Mouse (Mus musculus) lung, postnatal 25 days (tissue): ENCODE data around the gene Trabd.

ENCODE experiments used
- DNase-seq: peaks from one replicate; pipeline ENCODE4 v3.0.0; 2022; ENCODE audit warnings: low spot score

Trabd gene

DNA sequence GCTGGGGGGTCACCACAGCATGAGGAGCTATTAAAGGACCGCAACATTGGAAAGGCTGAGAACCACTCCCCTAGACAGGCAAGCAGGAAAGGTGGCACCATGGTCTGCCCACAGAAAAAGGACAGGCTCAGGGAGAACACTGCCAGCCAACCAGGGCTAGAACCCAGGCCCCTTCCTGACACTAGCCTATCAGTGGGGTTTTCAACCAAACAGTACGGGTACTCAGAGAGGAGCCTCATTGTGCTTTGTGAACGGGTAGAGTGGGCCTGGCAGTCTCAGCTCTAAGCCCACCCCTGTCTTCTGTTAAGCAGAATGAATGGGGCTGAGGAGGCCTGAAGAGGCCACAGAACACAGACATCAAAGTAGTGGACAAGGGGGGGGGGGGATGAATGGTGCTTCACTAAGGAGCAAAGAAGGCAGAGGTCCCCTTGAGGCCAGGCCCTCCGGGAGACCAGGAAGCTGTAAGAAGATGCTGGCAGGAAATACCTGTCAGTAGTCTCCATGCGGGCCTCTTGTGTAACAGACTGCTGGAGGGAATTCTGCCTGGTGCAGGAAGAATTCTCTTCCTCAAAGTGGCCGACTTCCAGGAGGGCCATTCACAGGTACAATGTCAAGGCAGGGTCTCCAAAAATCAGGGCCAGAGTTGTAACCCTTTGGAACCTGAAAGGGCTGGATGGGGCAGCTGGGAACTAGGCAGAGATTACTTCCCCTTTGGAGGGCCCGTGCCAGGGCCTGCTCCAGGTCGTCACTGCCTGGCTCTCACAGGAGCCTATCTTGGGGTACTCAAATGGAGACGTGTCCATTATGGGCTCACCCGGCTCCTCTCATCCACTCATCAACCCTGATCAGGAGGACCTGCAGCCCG, at the start of gene Trabd:
Gene Trabd (plus strand): TSS at position 512 of the 865 bp plus-strand sequence.
- no peak for DNase-seq

GRCm38 (mm10) chr15:89044381-89044780, 30.5 kb upstream of the Trabd start:
- DNase-seq: no peak

DNA sequence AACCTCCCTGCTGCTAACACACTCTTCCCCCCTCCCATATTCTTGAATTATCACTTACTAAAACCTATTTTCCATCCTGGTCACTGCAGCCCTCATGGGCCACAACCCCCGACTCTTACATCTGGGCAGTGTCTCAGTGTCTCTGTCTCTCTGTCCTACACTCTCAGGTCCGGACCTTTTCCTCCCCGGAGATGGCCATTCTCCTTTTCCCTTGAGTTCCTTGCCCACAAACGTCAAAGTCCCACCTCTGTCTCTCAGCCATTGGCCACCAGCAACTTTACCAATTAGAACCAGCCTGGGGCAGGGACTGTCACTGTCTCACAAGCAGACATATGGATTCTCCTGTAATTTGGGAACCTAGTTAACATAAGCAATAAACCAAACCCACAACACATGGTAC, 28.6 kb upstream of the Trabd start:
- DNase-seq: no peak

DNA sequence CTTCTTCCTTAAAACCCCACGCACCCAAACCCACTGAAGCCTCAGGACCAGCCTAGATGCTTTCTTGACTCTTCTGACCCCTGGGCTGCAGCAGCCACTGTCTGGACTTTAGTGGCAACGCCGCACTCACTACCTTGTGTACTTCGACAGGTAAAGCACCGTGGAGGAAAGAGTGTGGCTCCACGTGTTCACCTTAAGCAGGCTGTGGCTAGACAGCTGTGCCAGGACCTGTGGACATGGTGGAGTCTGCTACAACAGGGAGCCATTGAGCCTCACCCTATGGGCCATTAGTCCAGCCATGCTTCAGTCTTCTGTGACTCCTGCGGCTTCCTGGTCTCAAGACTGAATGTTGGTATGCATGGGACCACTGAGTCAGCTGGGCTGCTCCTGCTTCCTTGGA, 20.3 kb upstream of the Trabd start:
- no peak for DNase-seq

DNA sequence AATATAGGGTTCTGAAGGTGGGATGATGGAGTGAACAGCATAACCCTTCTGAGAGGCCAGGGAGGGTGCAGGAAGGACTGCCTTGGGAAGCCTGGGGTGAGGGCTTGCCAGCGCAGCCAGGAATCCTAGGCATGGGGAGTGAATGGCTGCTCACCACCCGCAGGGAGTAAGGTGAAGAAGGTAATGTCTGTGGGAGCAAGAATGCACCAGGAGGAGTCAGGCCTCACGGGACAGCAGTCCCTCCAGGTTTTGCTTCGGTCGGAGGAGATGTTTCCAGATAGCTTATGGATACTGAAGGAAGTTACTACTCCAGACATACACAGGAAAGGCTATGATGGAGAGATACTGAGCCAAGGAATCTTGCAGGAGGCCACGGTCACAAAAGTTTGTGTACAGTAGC, 16.2 kb upstream of the Trabd start:
- DNase-seq: no peak

- no peak for DNase-seq
Observed at GRCm38 (mm10) chr15:89059161-89059931, 15.6 kb upstream of the Trabd start, which contains the start of gene Panx2. Gene Panx2 (plus strand): TSS chr15:89059734.

GRCm38 (mm10) chr15:89060032-89060681, 14.8 kb upstream of the Trabd start:
- no peak for DNase-seq

- no peak for DNase-seq
Observed at GRCm38 (mm10) chr15:89060811-89061460, 14.0 kb upstream of the Trabd start.

- no peak for DNase-seq
Observed at GRCm38 (mm10) chr15:89061761-89062517, 13.0 kb upstream of the Trabd start.

DNA sequence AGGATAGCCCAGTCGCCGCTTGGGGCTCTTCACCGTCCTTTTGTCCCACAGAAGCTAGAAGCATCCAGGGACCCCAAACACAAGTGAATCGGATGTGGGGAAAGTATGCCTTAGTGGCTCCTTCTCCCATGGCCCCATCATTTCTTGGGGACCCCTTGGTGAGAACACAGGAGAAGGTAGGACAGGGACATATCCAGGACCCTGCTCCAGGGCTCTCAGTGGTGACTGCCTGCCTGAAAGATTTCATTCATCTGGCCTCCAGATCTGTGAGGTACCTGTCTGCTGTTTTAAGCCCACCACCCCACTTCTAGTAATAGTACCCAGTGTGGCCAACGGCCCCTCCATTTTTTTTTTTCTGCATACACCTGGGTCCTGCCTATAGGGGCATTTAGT, 12.4 kb upstream of the Trabd start:
- DNase-seq: no peak

DNA sequence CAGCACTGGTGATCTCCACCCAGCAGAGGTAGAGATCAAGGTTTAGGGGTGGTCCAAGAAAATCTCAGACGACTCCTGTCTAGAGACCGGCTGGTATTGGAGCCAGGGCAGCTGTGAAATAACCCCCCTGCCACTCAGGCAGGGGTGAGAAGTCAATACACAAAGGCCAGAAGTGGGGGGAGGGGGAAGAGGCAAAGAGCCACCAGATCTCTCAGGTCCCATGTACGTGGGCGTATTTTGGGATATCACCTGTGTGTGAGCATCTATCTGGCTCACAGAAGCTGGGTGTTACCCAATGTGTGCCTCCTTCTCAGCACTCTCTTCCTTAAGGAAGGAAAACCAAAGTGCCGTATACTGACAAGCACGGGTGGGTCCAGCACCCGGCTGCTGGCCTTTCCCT, 11.9 kb upstream of the Trabd start:
- DNase-seq: no peak

GRCm38 (mm10) chr15:89063536-89063935, 11.4 kb upstream of the Trabd start:
- no peak for DNase-seq

GRCm38 (mm10) chr15:89064891-89065290, 10.0 kb upstream of the Trabd start:
- DNase-seq: no peak

- no peak for DNase-seq
Observed at GRCm38 (mm10) chr15:89067609-89068008, 7.3 kb upstream of the Trabd start.

GRCm38 (mm10) chr15:89068226-89068625, 6.7 kb upstream of the Trabd start:
- DNase-seq: no peak

DNA sequence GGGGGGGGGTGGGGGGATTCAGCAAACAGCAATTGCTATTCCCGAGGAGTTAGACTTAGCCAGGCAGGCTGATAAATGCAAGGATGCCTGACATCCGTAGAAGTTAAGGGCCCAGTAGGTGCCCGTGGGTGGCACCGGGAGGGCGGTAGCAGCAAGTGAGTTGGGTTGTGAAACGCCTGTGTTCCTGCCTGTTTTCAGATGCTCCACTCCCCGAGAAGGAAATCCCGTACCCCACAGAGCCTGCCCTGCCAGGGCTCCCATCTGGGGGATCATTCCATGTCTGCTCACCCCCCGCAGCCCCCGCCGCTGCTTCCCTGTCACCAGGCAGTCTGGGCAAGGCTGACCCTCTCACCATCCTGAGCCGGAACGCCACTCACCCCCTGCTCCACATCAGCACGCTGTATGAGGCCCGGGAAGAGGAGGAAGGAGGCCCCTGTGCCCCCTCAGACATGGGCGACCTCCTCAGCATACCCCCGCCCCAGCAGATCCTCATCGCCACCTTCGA, 5.5 kb upstream of the Trabd start:
- no peak for DNase-seq

- DNase-seq: no peak
Observed at GRCm38 (mm10) chr15:89070606-89071005, 4.3 kb upstream of the Trabd start.

- no peak for DNase-seq
Observed at GRCm38 (mm10) chr15:89073993-89074603, 826 bp upstream of the Trabd start.

DNA sequence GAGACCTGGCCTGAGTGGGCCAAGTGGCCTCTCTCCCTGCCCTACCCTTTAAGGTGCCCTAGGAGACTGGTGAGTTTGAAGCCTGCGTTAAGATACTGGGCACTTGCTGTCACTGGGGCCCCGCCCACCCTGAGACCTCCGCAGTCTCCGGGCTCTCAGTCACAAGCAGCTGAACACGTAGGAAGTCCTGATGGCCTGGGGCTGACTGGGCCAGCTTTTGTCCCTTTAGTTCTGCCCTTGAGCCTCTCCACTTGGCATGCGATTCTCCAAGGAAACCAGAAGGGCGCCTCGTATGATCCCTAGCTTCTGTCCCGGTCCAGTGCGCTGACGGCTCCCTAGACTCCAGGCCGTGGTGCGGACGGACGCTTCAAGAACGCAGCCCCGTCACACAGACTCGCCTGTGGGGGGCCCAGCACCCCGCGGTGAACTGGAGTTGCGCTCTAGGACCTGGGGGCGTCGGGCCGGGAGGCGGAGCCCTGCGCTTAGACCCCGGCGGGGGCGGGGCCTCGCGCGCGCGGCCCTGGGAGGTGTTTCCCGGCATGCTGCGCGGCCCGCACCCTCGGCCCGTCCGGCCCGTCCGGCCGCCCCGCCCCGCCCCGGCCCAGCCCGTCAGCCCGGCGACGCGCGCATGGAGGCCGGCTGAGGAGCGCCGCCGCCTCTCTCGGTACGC, 689 bp downstream of the Trabd start:
- DNase-seq: peak; percentile 84

DNA sequence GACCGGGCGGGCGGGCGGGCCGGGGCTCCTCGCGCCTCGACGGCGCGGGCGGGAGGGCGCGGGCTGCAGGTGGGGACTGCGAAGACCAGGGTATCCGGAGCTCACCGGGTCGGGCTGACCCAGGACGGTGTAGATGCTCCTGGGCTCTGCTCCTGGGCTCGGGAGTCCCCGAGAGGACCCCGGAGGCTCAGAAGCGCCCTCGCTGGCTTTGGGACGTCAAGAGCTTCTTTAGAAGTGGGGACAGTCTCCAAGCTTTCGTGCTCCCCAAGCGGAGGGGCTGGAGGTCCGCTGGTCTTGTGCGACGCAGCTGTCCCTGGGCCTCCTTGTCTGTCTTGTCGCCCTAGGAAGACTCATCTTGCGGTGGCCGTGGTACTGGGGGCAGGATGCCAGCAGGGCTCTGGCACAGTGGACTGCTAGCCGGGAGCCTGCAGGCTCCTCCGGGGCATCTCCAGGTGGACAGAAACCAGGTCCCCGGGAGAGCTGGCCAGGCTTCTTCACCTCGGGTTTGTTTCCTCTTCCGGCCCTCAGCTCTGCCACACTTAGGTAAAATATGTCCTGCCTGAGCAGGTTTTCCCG, 1.3 kb downstream of the Trabd start:
- peak; percentile 29 for DNase-seq
